Mouse (Mus musculus): ENCODE data around the gene Arl4c. TPM values are rescaled to one million over a fixed set of nuclear protein-coding genes. Genes with fewer than 3 reads are reported as not detected.

The Arl4c gene
- polyA plus RNA-seq, 1 experiment from 2014 or later, result 6.7 TPM

GRCm38 (mm10) chr1:88662736-88663135 is 39.3 kb downstream of the Arl4c start:
- 80% methylated on average over 5 of the region's 5 CpGs for WGBS
- Histone ChIP-seq H3K27me3 (ENCODE audit: control insufficient read depth, insufficient read depth, low read length) (no peaks in the 10 kb centered on the region), H3K27ac (replicated peaks; ENCODE audit: low read depth, low read length) (no peak overlapping the region), H3K36me3 (replicated peaks; ENCODE audit: control insufficient read depth, insufficient read depth, low read depth, low read length) (no peaks in the 10 kb centered on the region), H3K9ac (replicated peaks; ENCODE audit: low read length) (no peak overlapping the region), H3K4me3 (ENCODE audit: low read depth, low read length) (no peak overlapping the region), H3K4me1 (ENCODE audit: control insufficient read depth, insufficient read depth, low read length) (no peaks in the 10 kb centered on the region), H3K4me2 (ENCODE audit: low read depth, low read length) (no peak overlapping the region), H3K9me3 (replicated peaks; ENCODE audit: control insufficient read depth, low read length) (no peaks in the 10 kb centered on the region)
- DNase-seq (ENCODE audit: low spot score) (no peak), ATAC-seq (replicated peaks; ENCODE audit: insufficient number of reproducible peaks, low FRiP score, low TSS enrichment, low read depth) (no peak)

- H3K9ac ChIP-seq (replicated peaks; ENCODE audit: low read length), result no peak overlapping the region
- H3K27ac ChIP-seq (replicated peaks; ENCODE audit: low read depth, low read length), result no peak overlapping the region
- H3K4me1 ChIP-seq (ENCODE audit: control insufficient read depth, insufficient read depth, low read length), result no peaks in the 10 kb centered on the region
- H3K4me3 ChIP-seq (ENCODE audit: low read depth, low read length), result no peak overlapping the region
- no peaks in the 10 kb centered on the region for H3K9me3 ChIP-seq (replicated peaks; ENCODE audit: control insufficient read depth, low read length)
- H3K4me2 ChIP-seq (ENCODE audit: low read depth, low read length), result no peak overlapping the region
- H3K27me3 ChIP-seq (ENCODE audit: control insufficient read depth, insufficient read depth, low read length), result no peaks in the 10 kb centered on the region
- ATAC-seq (replicated peaks; ENCODE audit: insufficient number of reproducible peaks, low FRiP score, low TSS enrichment, low read depth) (no peak), DNase-seq (ENCODE audit: low spot score) (no peak)
- WGBS, result 92% methylated on average over 3 of the region's 3 CpGs
- no peaks in the 10 kb centered on the region for H3K36me3 ChIP-seq (replicated peaks; ENCODE audit: control insufficient read depth, insufficient read depth, low read depth, low read length)
Measured at GRCm38 (mm10) chr1:88661209-88661608, 40.8 kb downstream of the Arl4c start.

GRCm38 (mm10) chr1:88658290-88658857 is 43.6 kb downstream of the Arl4c start:
- no peak overlapping the region for H3K4me2 ChIP-seq (ENCODE audit: low read depth, low read length)
- no peak overlapping the region for H3K9ac ChIP-seq (replicated peaks; ENCODE audit: low read length)
- H3K27me3 ChIP-seq (ENCODE audit: control insufficient read depth, insufficient read depth, low read length), result no peaks in the 10 kb centered on the region
- WGBS, result 76% methylated on average over 6 of the region's 6 CpGs
- no peak overlapping the region for H3K4me3 ChIP-seq (ENCODE audit: low read depth, low read length)
- no peak overlapping the region for H3K27ac ChIP-seq (replicated peaks; ENCODE audit: low read depth, low read length)
- ATAC-seq (replicated peaks; ENCODE audit: insufficient number of reproducible peaks, low FRiP score, low TSS enrichment, low read depth) (no peak), DNase-seq (ENCODE audit: low spot score) (no peak)
- no peaks in the 10 kb centered on the region for H3K9me3 ChIP-seq (replicated peaks; ENCODE audit: control insufficient read depth, low read length)
- H3K36me3 ChIP-seq (replicated peaks; ENCODE audit: control insufficient read depth, insufficient read depth, low read depth, low read length), result no peaks in the 10 kb centered on the region
- no peaks in the 10 kb centered on the region for H3K4me1 ChIP-seq (ENCODE audit: control insufficient read depth, insufficient read depth, low read length)

- Histone ChIP-seq H3K27ac (replicated peaks; ENCODE audit: low read depth, low read length) (no peak overlapping the region), H3K27me3 (ENCODE audit: control insufficient read depth, insufficient read depth, low read length) (no peaks in the 10 kb centered on the region), H3K4me1 (ENCODE audit: control insufficient read depth, insufficient read depth, low read length) (no peaks in the 10 kb centered on the region), H3K4me2 (ENCODE audit: low read depth, low read length) (no peak overlapping the region), H3K36me3 (replicated peaks; ENCODE audit: control insufficient read depth, insufficient read depth, low read depth, low read length) (no peaks in the 10 kb centered on the region), H3K9me3 (replicated peaks; ENCODE audit: control insufficient read depth, low read length) (no peaks in the 10 kb centered on the region), H3K9ac (replicated peaks; ENCODE audit: low read length) (no peak overlapping the region), H3K4me3 (ENCODE audit: low read depth, low read length) (no peak overlapping the region)
- no peak for DNase-seq (ENCODE audit: low spot score)
- no peak for ATAC-seq (replicated peaks; ENCODE audit: insufficient number of reproducible peaks, low FRiP score, low TSS enrichment, low read depth)
- WGBS, result 85% methylated on average over 5 of the region's 5 CpGs
Measured at GRCm38 (mm10) chr1:88656096-88656480, 45.9 kb downstream of the Arl4c start.

- H3K27ac ChIP-seq (replicated peaks; ENCODE audit: low read depth, low read length), result no peak overlapping the region
- no peaks in the 10 kb centered on the region for H3K9me3 ChIP-seq (replicated peaks; ENCODE audit: control insufficient read depth, low read length)
- no peak for ATAC-seq (replicated peaks; ENCODE audit: insufficient number of reproducible peaks, low FRiP score, low TSS enrichment, low read depth)
- no peaks in the 10 kb centered on the region for H3K36me3 ChIP-seq (replicated peaks; ENCODE audit: control insufficient read depth, insufficient read depth, low read depth, low read length)
- 73% methylated on average over 3 of the region's 3 CpGs for WGBS
- no peak overlapping the region for H3K9ac ChIP-seq (replicated peaks; ENCODE audit: low read length)
- H3K27me3 ChIP-seq (ENCODE audit: control insufficient read depth, insufficient read depth, low read length), result no peaks in the 10 kb centered on the region
- no peak for DNase-seq (ENCODE audit: low spot score)
- H3K4me2 ChIP-seq (ENCODE audit: low read depth, low read length), result no peak overlapping the region
- no peak overlapping the region for H3K4me3 ChIP-seq (ENCODE audit: low read depth, low read length)
- H3K4me1 ChIP-seq (ENCODE audit: control insufficient read depth, insufficient read depth, low read length), result no peaks in the 10 kb centered on the region
Measured at GRCm38 (mm10) chr1:88655473-88656095, 46.4 kb downstream of the Arl4c start.

- Histone ChIP-seq H3K4me2 (ENCODE audit: low read depth, low read length) (no peak overlapping the region), H3K27ac (replicated peaks; ENCODE audit: low read depth, low read length) (no peak overlapping the region), H3K9ac (replicated peaks; ENCODE audit: low read length) (no peak overlapping the region), H3K36me3 (replicated peaks; ENCODE audit: control insufficient read depth, insufficient read depth, low read depth, low read length) (no peaks in the 10 kb centered on the region), H3K4me1 (ENCODE audit: control insufficient read depth, insufficient read depth, low read length) (no peaks in the 10 kb centered on the region), H3K27me3 (ENCODE audit: control insufficient read depth, insufficient read depth, low read length) (no peaks in the 10 kb centered on the region), H3K4me3 (ENCODE audit: low read depth, low read length) (no peak overlapping the region), H3K9me3 (replicated peaks; ENCODE audit: control insufficient read depth, low read length) (no peaks in the 10 kb centered on the region)
- no peak for DNase-seq (ENCODE audit: low spot score)
- 84% methylated on average over 9 of the region's 9 CpGs for WGBS
- ATAC-seq (replicated peaks; ENCODE audit: insufficient number of reproducible peaks, low FRiP score, low TSS enrichment, low read depth), result no peak
Measured at GRCm38 (mm10) chr1:88654521-88655472, 47.2 kb downstream of the Arl4c start.

GRCm38 (mm10) chr1:88653614-88654520 is 48.2 kb downstream of the Arl4c start:
- no peaks in the 10 kb centered on the region for H3K9me3 ChIP-seq (replicated peaks; ENCODE audit: control insufficient read depth, low read length)
- H3K4me3 ChIP-seq (ENCODE audit: low read depth, low read length), result no peak overlapping the region
- no peak overlapping the region for H3K27ac ChIP-seq (replicated peaks; ENCODE audit: low read depth, low read length)
- DNase-seq (ENCODE audit: low spot score), result no peak
- no peak overlapping the region for H3K4me2 ChIP-seq (ENCODE audit: low read depth, low read length)
- no peaks in the 10 kb centered on the region for H3K27me3 ChIP-seq (ENCODE audit: control insufficient read depth, insufficient read depth, low read length)
- no peaks in the 10 kb centered on the region for H3K36me3 ChIP-seq (replicated peaks; ENCODE audit: control insufficient read depth, insufficient read depth, low read depth, low read length)
- 86% methylated on average over 7 of the region's 7 CpGs for WGBS
- ATAC-seq (replicated peaks; ENCODE audit: insufficient number of reproducible peaks, low FRiP score, low TSS enrichment, low read depth), result no peak
- H3K4me1 ChIP-seq (ENCODE audit: control insufficient read depth, insufficient read depth, low read length), result no peaks in the 10 kb centered on the region
- H3K9ac ChIP-seq (replicated peaks; ENCODE audit: low read length), result no peak overlapping the region
